Mouse (Mus musculus): Measurements from ENCODE around the gene Dnajc17. TPM values are rescaled to one million over a fixed set of nuclear protein-coding genes. Genes with fewer than 3 reads are reported as not detected.

The Dnajc17 gene
- polyA plus RNA-seq, 1 experiment from 2014 or later = 21.7 TPM

Other genes with a start within 250 kb of the Dnajc17 start
- gene Ccdc32, start 179.4 kb downstream of the Dnajc17 start, polyA plus RNA-seq (2015; fragmentation: Nextera tagmentation; extraction: Ambion mirVana) = 25.7 and 26.5 TPM in 2 replicates
- 4.0 and 4.6 TPM in 2 replicates for gene Rpusd2, start 174.0 kb downstream of the Dnajc17 start, polyA plus RNA-seq (2015; fragmentation: Nextera tagmentation; extraction: Ambion mirVana)
- gene Knl1, start 161.7 kb downstream of the Dnajc17 start, polyA plus RNA-seq (2015; fragmentation: Nextera tagmentation; extraction: Ambion mirVana) = 39.7 and 40.5 TPM in 2 replicates
- 36.3 and 37.2 TPM in 2 replicates for gene Rad51, start 96.0 kb downstream of the Dnajc17 start, polyA plus RNA-seq (2015; fragmentation: Nextera tagmentation; extraction: Ambion mirVana)
- 40.2 and 41.0 TPM in 2 replicates for gene Rmdn3, start 51.8 kb downstream of the Dnajc17 start, polyA plus RNA-seq (2015; fragmentation: Nextera tagmentation; extraction: Ambion mirVana)
- gene Gchfr, start 41.0 kb downstream of the Dnajc17 start, polyA plus RNA-seq (2015; fragmentation: Nextera tagmentation; extraction: Ambion mirVana) = 10.6 and 15.0 TPM in 2 replicates
- gene Gm14137, start 34.3 kb downstream of the Dnajc17 start, polyA plus RNA-seq (2015; fragmentation: Nextera tagmentation; extraction: Ambion mirVana) = 5.0 and 5.4 TPM in 2 replicates
- 54.1 and 61.4 TPM in 2 replicates for gene Zfyve19, start 178 bp downstream of the Dnajc17 start, polyA plus RNA-seq (2015; fragmentation: Nextera tagmentation; extraction: Ambion mirVana)
- 0.36 and 0.37 TPM in 2 replicates for gene Ppp1r14d, start 21.1 kb upstream of the Dnajc17 start, polyA plus RNA-seq (2015; fragmentation: Nextera tagmentation; extraction: Ambion mirVana)
- gene Spint1, start 28.6 kb upstream of the Dnajc17 start, polyA plus RNA-seq (2015; fragmentation: Nextera tagmentation; extraction: Ambion mirVana) = 29.8 and 33.0 TPM in 2 replicates
- 37.1 and 37.9 TPM in 2 replicates for gene Rhov, start 62.5 kb upstream of the Dnajc17 start, polyA plus RNA-seq (2015; fragmentation: Nextera tagmentation; extraction: Ambion mirVana)
- gene Vps18, start 79.9 kb upstream of the Dnajc17 start, polyA plus RNA-seq (2015; fragmentation: Nextera tagmentation; extraction: Ambion mirVana) = 18.8 and 19.6 TPM in 2 replicates
- 5.7 and 5.8 TPM in 2 replicates for gene Dll4, start 117.0 kb upstream of the Dnajc17 start, polyA plus RNA-seq (2015; fragmentation: Nextera tagmentation; extraction: Ambion mirVana)
- gene Chac1, start 142.4 kb upstream of the Dnajc17 start, polyA plus RNA-seq (2015; fragmentation: Nextera tagmentation; extraction: Ambion mirVana) = 2.1 and 2.4 TPM in 2 replicates